Mouse (Mus musculus) bone marrow macrophage, adult 2 months (primary cell): Measurements from ENCODE around the gene Acap1. TPM values are rescaled to one million over a fixed set of nuclear protein-coding genes. Genes with fewer than 3 reads are reported as not detected.
"Not testable (repeated sequence)": the region's sequence is repeated elsewhere in the genome, so short reads cannot be mapped to it uniquely, and the experiment has no call there.

ENCODE experiments used
- H3K27ac ChIP-seq: 2 replicates; pipeline ENCODE4 v1.5.1; 2012; ENCODE audit warnings: low read depth, low read length; ENCODE audit not compliant: insufficient read depth
- H3K4me1 ChIP-seq: 2 replicates; pipeline ENCODE4 v1.6.1; 2012; ENCODE audit warnings: low read length; ENCODE audit not compliant: control insufficient read depth, insufficient read depth
- H3K4me3 ChIP-seq: 2 replicates; pipeline ENCODE4 v1.5.1; 2012; ENCODE audit warnings: mild to moderate bottlenecking, low read length, moderate library complexity; ENCODE audit not compliant: insufficient read depth
- CTCF ChIP-seq: IDR thresholded peaks from 2 replicates; pipeline ENCODE4 v1.5.1; 2012; ENCODE audit warnings: low read depth, mild to moderate bottlenecking, low read length, moderate library complexity
- POLR2A ChIP-seq: IDR thresholded peaks from 2 replicates; pipeline ENCODE4 v1.6.1; 2012; ENCODE audit warnings: mild to moderate bottlenecking, low read depth, low read length, borderline replicate concordance
- polyA plus RNA-seq: library from polyadenylated mRNA; stranded (reverse); fragments of >200 nt; gene quantifications from 2 replicates; pipeline ENCODE4 v1.2.4, GENCODE M21; 2012; ENCODE audit not compliant: missing spikeins, insufficient read depth, insufficient read length

Gene Acap1
- polyA plus RNA-seq, 1 experiment = 0.66 TPM

- TF ChIP-seq POLR2A (no peak), CTCF (no peak)
- Histone ChIP-seq H3K4me1 (peaks cover 25% of the 10 kb centered on the region), H3K4me3 (peak within 1 kb of the TSS; percentile 96), H3K27ac (peak within 1 kb of the TSS; percentile 94)
Observed at GRCm38 (mm10) chr11:69921114-69922011, 26.0 kb upstream of the Acap1 start, which contains the start of gene Eif5a. Eif5a (minus strand) TSS chr11:69921958.

- Histone ChIP-seq H3K4me1 (peaks cover 33% of the 10 kb centered on the region), H3K27ac (peak overlapping the region; percentile 94)
Observed at GRCm38 (mm10) chr11:69920266-69921031, 25.1 kb upstream of the Acap1 start.

GRCm38 (mm10) chr11:69919661-69920265, 24.4 kb upstream of the Acap1 start:
- TF ChIP-seq POLR2A (no peak), CTCF (no peak)
- Histone ChIP-seq H3K27ac (peak overlapping the region; percentile 94), H3K4me3 (peak overlapping the region; percentile 96), H3K4me1 (peaks cover 33% of the 10 kb centered on the region)

More at GRCm38 (mm10) chr11:69920266-69921031, 25.1 kb upstream of the Acap1 start:
- H3K4me3 ChIP-seq = peak overlapping the region; percentile 96
- no peak for TF ChIP-seq POLR2A
- no peak for TF ChIP-seq CTCF

- Histone ChIP-seq H3K4me3 (peak overlapping the region; percentile 96), H3K27ac (peak overlapping the region; percentile 45; the same call in 1 of the 2 replicates)
- no peak for TF ChIP-seq CTCF
- no peak for TF ChIP-seq POLR2A
Observed at GRCm38 (mm10) chr11:69919053-69919452, 23.7 kb upstream of the Acap1 start.

GRCm38 (mm10) chr11:69918118-69918517, 22.8 kb upstream of the Acap1 start:
- Histone ChIP-seq H3K4me3 (0 out of 2 replicates have a peak overlapping the region, but pooled peaks have one; percentile 96), H3K27ac (no peak overlapping the region), H3K4me1 (peaks cover 28% of the 10 kb centered on the region)
- no peak for TF ChIP-seq CTCF
- TF ChIP-seq POLR2A = no peak

More at GRCm38 (mm10) chr11:69919053-69919452, 23.7 kb upstream of the Acap1 start:
- H3K4me1 ChIP-seq = peaks cover 33% of the 10 kb centered on the region

GRCm38 (mm10) chr11:69917379-69917948, 22.1 kb upstream of the Acap1 start:
- Histone ChIP-seq H3K4me3 (no peak overlapping the region; the same call in 1 of the 2 replicates), H3K4me1 (peaks cover 26% of the 10 kb centered on the region), H3K27ac (no peak overlapping the region)
- TF ChIP-seq POLR2A (no peak), CTCF (no peak)

- H3K4me3 ChIP-seq, H3K27ac ChIP-seq: not testable (repeated sequence)
- peaks cover 26% of the 10 kb centered on the region for H3K4me1 ChIP-seq
Observed at GRCm38 (mm10) chr11:69916652-69917378, 21.5 kb upstream of the Acap1 start.

GRCm38 (mm10) chr11:69915667-69916627, 20.6 kb upstream of the Acap1 start:
- H3K4me3 ChIP-seq = peak overlapping the region; percentile 20
- TF ChIP-seq POLR2A (no peak), CTCF (no peak)
- no peak overlapping the region for H3K27ac ChIP-seq
- peaks cover 26% of the 10 kb centered on the region for H3K4me1 ChIP-seq
